Mouse (Mus musculus) forebrain, embryonic 12.5 days (tissue): ENCODE results near the gene Pak4. TPM values are rescaled to one million over a fixed set of nuclear protein-coding genes. Genes with fewer than 3 reads are reported as not detected.

Experiments
- ATAC-seq: fragments of 200-750 bp; cut with Nextera tagmentation; 2 replicates; pipeline ENCODE4 v1.8.0; 2017; ENCODE audit warnings: moderate TSS enrichment; ENCODE audit not compliant: low FRiP score
- H3K27ac ChIP-seq: fragments of 300-500 bp; sonication (generic); 2 replicates; pipeline ENCODE4 v1.5.1; 2016; ENCODE audit warnings: mild to moderate bottlenecking
- H3K27me3 ChIP-seq: fragments of 300-500 bp; sonication (generic); 2 replicates; pipeline ENCODE4 v1.6.1; 2016; ENCODE audit warnings: mild to moderate bottlenecking
- H3K36me3 ChIP-seq: fragments of 300-500 bp; sonication (generic); replicated peaks from 2 replicates; pipeline ENCODE4 v1.6.1; 2016; ENCODE audit warnings: mild to moderate bottlenecking
- H3K4me1 ChIP-seq: fragments of 300-500 bp; sonication (generic); 2 replicates; pipeline ENCODE4 v1.6.1; 2016
- H3K4me2 ChIP-seq: fragments of 300-500 bp; sonication (generic); 2 replicates; pipeline ENCODE4 v1.6.1; 2016; ENCODE audit warnings: mild to moderate bottlenecking, moderate library complexity
- H3K4me3 ChIP-seq: fragments of 300-500 bp; sonication (generic); replicated peaks from 2 replicates; pipeline ENCODE4 v1.5.1; 2016; ENCODE audit warnings: mild to moderate bottlenecking
- H3K9ac ChIP-seq: fragments of 300-500 bp; sonication (generic); 2 replicates; pipeline ENCODE4 v1.6.1; 2016; ENCODE audit warnings: mild to moderate bottlenecking
- H3K9me3 ChIP-seq: fragments of 300-500 bp; sonication (generic); 2 replicates; pipeline ENCODE4 v1.6.1; 2016
- WGBS: fragments of 180-500 bp; shearing (Covaris S2); methylation state at CpG from one replicate; pipeline ENCODE4 v1.1.7; 2016; 5-methylcytosine and 5-hydroxymethylcytosine counted together
- polyA plus RNA-seq: library from polyadenylated mRNA; unstranded; fragments of >200 nt; fragmentation: Nextera tagmentation; extraction: Ambion mirVana; gene quantifications from 2 replicates; pipeline ENCODE4 v1.2.1, GENCODE M21; 2016

The Pak4 gene
- polyA plus RNA-seq, 1 experiment from 2014 or later = 41.0 TPM

- H3K27me3 ChIP-seq = no peaks in the 10 kb centered on the region
- 87% methylated on average over 6 of the region's 6 CpGs for WGBS
- H3K36me3 ChIP-seq = no peaks in the 10 kb centered on the region
- H3K4me3 ChIP-seq = no peak overlapping the region
- no peak overlapping the region for H3K4me2 ChIP-seq
- H3K4me1 ChIP-seq = peaks cover 42% of the 10 kb centered on the region
- no peak overlapping the region for H3K9ac ChIP-seq
- no peak overlapping the region for H3K27ac ChIP-seq
- no peak for ATAC-seq
- no peaks in the 10 kb centered on the region for H3K9me3 ChIP-seq
Measured at GRCm38 (mm10) chr7:28585001-28585400, 13.0 kb downstream of the Pak4 start.

- 88% methylated on average over 4 of the region's 4 CpGs for WGBS
- no peak overlapping the region for H3K4me3 ChIP-seq
- no peaks in the 10 kb centered on the region for H3K27me3 ChIP-seq
- H3K9me3 ChIP-seq = no peaks in the 10 kb centered on the region
- H3K9ac ChIP-seq = 0 out of 2 replicates have a peak overlapping the region, but pooled peaks have one; percentile 12
- no peaks in the 10 kb centered on the region for H3K36me3 ChIP-seq
- no peak overlapping the region for H3K27ac ChIP-seq
- ATAC-seq = no peak
- no peak overlapping the region for H3K4me2 ChIP-seq
- peaks cover 46% of the 10 kb centered on the region for H3K4me1 ChIP-seq
Measured at GRCm38 (mm10) chr7:28584468-28584867, 13.5 kb downstream of the Pak4 start.

- no peak for ATAC-seq
- H3K36me3 ChIP-seq = peaks cover 4% of the 10 kb centered on the region; the same call in 1 of the 2 replicates
- no peaks in the 10 kb centered on the region for H3K9me3 ChIP-seq
- WGBS = 87% methylated on average over 8 of the region's 8 CpGs
- H3K27ac ChIP-seq = peak overlapping the region; percentile 42; the same call in 1 of the 2 replicates
- H3K27me3 ChIP-seq = no peaks in the 10 kb centered on the region
- peak overlapping the region; percentile 12; the same call in 1 of the 2 replicates for H3K9ac ChIP-seq
- H3K4me2 ChIP-seq = no peak overlapping the region
- H3K4me3 ChIP-seq = no peak overlapping the region
- H3K4me1 ChIP-seq = peaks cover 43% of the 10 kb centered on the region
Measured at GRCm38 (mm10) chr7:28583570-28584344, 14.2 kb downstream of the Pak4 start.

- no peak overlapping the region for H3K9ac ChIP-seq
- H3K27me3 ChIP-seq = no peaks in the 10 kb centered on the region
- H3K4me2 ChIP-seq = no peak overlapping the region
- no peak overlapping the region for H3K4me3 ChIP-seq
- peaks cover 37% of the 10 kb centered on the region for H3K4me1 ChIP-seq
- H3K9me3 ChIP-seq = no peaks in the 10 kb centered on the region
- H3K27ac ChIP-seq = no peak overlapping the region
- 87% methylated on average over 11 of the region's 11 CpGs for WGBS
- peaks cover 4% of the 10 kb centered on the region; the same call in 1 of the 2 replicates for H3K36me3 ChIP-seq
- ATAC-seq = no peak
Measured at GRCm38 (mm10) chr7:28582841-28583240, 15.1 kb downstream of the Pak4 start.

- H3K4me2 ChIP-seq = no peak overlapping the region
- no peaks in the 10 kb centered on the region for H3K9me3 ChIP-seq
- WGBS = 87% methylated on average over 4 of the region's 4 CpGs
- peaks cover 32% of the 10 kb centered on the region for H3K4me1 ChIP-seq
- H3K4me3 ChIP-seq = no peak overlapping the region
- H3K9ac ChIP-seq = no peak overlapping the region
- no peaks in the 10 kb centered on the region for H3K27me3 ChIP-seq
- no peak overlapping the region for H3K27ac ChIP-seq
- no peak for ATAC-seq
- peaks cover 4% of the 10 kb centered on the region; the same call in 1 of the 2 replicates for H3K36me3 ChIP-seq
Measured at GRCm38 (mm10) chr7:28581721-28582120, 16.3 kb downstream of the Pak4 start.

- no peaks in the 10 kb centered on the region for H3K9me3 ChIP-seq
- no peak overlapping the region for H3K9ac ChIP-seq
- H3K4me2 ChIP-seq = no peak overlapping the region
- H3K27ac ChIP-seq = no peak overlapping the region
- 71% methylated on average over 5 of the region's 5 CpGs for WGBS
- peaks cover 22% of the 10 kb centered on the region for H3K4me1 ChIP-seq
- no peaks in the 10 kb centered on the region for H3K27me3 ChIP-seq
- ATAC-seq = no peak
- peaks cover 4% of the 10 kb centered on the region; the same call in 1 of the 2 replicates for H3K36me3 ChIP-seq
- no peak overlapping the region for H3K4me3 ChIP-seq
Measured at GRCm38 (mm10) chr7:28579826-28580225, 18.2 kb downstream of the Pak4 start.

GRCm38 (mm10) chr7:28578543-28579053 lies 19.4 kb downstream of the Pak4 start:
- Histone ChIP-seq H3K4me1 (peaks cover 19% of the 10 kb centered on the region), H3K27ac (no peak overlapping the region)
- 85% methylated on average over 5 of the region's 5 CpGs for WGBS

GRCm38 (mm10) chr7:28577826-28578542 lies 20.0 kb downstream of the Pak4 start:
- WGBS = 85% methylated on average over 9 of the region's 9 CpGs
- H3K27ac ChIP-seq = no peak overlapping the region
- peaks cover 18% of the 10 kb centered on the region for H3K4me1 ChIP-seq

More at GRCm38 (mm10) chr7:28578543-28579053, 19.4 kb downstream of the Pak4 start:
- no peak overlapping the region for H3K4me2 ChIP-seq
- H3K9ac ChIP-seq = no peak overlapping the region
- no peaks in the 10 kb centered on the region for H3K27me3 ChIP-seq
- ATAC-seq = no peak
- H3K4me3 ChIP-seq = no peak overlapping the region
- peaks cover 4% of the 10 kb centered on the region; the same call in 1 of the 2 replicates for H3K36me3 ChIP-seq
- H3K9me3 ChIP-seq = no peaks in the 10 kb centered on the region

GRCm38 (mm10) chr7:28576271-28576914 lies 21.6 kb downstream of the Pak4 start:
- H3K4me3 ChIP-seq = no peak overlapping the region
- no peak overlapping the region for H3K9ac ChIP-seq
- H3K36me3 ChIP-seq = peaks cover 4% of the 10 kb centered on the region; the same call in 1 of the 2 replicates
- no peak overlapping the region for H3K27ac ChIP-seq
- WGBS = 82% methylated on average over 5 of the region's 5 CpGs
- ATAC-seq = no peak
- no peaks in the 10 kb centered on the region for H3K27me3 ChIP-seq
- no peak overlapping the region for H3K4me2 ChIP-seq
- peaks cover 23% of the 10 kb centered on the region for H3K4me1 ChIP-seq
- no peaks in the 10 kb centered on the region for H3K9me3 ChIP-seq

More at GRCm38 (mm10) chr7:28577826-28578542, 20.0 kb downstream of the Pak4 start:
- H3K9me3 ChIP-seq = no peaks in the 10 kb centered on the region
- peaks cover 4% of the 10 kb centered on the region; the same call in 1 of the 2 replicates for H3K36me3 ChIP-seq
- no peak overlapping the region for H3K4me3 ChIP-seq
- H3K27me3 ChIP-seq = no peaks in the 10 kb centered on the region
- no peak overlapping the region for H3K4me2 ChIP-seq
- no peak overlapping the region for H3K9ac ChIP-seq
- ATAC-seq = no peak

- no peak overlapping the region for H3K9ac ChIP-seq
- no peak overlapping the region for H3K27ac ChIP-seq
- H3K4me2 ChIP-seq = no peak overlapping the region
- no peak overlapping the region for H3K4me3 ChIP-seq
- WGBS = 93% methylated on average over 11 of the region's 11 CpGs
- H3K27me3 ChIP-seq = no peaks in the 10 kb centered on the region
- peaks cover 4% of the 10 kb centered on the region; the same call in 1 of the 2 replicates for H3K36me3 ChIP-seq
- H3K4me1 ChIP-seq = peaks cover 25% of the 10 kb centered on the region
- no peaks in the 10 kb centered on the region for H3K9me3 ChIP-seq
- no peak for ATAC-seq
Measured at GRCm38 (mm10) chr7:28575597-28575996, 22.4 kb downstream of the Pak4 start.

- Histone ChIP-seq H3K4me1 (peaks cover 16% of the 10 kb centered on the region), H3K4me2 (no peak overlapping the region), H3K27ac (no peak overlapping the region), H3K9me3 (no peaks in the 10 kb centered on the region), H3K4me3 (no peak overlapping the region), H3K9ac (no peak overlapping the region), H3K36me3 (peaks cover 9% of the 10 kb centered on the region; the same call in 1 of the 2 replicates), H3K27me3 (no peaks in the 10 kb centered on the region)
- 98% methylated on average over 3 of the region's 3 CpGs for WGBS
- no peak for ATAC-seq
Measured at GRCm38 (mm10) chr7:28573236-28573635, 24.7 kb downstream of the Pak4 start.

- H3K27ac ChIP-seq = no peak overlapping the region
- no peaks in the 10 kb centered on the region for H3K27me3 ChIP-seq
- H3K9ac ChIP-seq = no peak overlapping the region
- H3K4me1 ChIP-seq = peaks cover 16% of the 10 kb centered on the region
- WGBS = 86% methylated on average over 5 of the region's 5 CpGs
- H3K36me3 ChIP-seq = peaks cover 14% of the 10 kb centered on the region
- no peak overlapping the region for H3K4me2 ChIP-seq
- no peaks in the 10 kb centered on the region for H3K9me3 ChIP-seq
- no peak overlapping the region for H3K4me3 ChIP-seq
- ATAC-seq = no peak
Measured at GRCm38 (mm10) chr7:28572689-28573088, 25.3 kb downstream of the Pak4 start.
